In the genomic region with DNA sequence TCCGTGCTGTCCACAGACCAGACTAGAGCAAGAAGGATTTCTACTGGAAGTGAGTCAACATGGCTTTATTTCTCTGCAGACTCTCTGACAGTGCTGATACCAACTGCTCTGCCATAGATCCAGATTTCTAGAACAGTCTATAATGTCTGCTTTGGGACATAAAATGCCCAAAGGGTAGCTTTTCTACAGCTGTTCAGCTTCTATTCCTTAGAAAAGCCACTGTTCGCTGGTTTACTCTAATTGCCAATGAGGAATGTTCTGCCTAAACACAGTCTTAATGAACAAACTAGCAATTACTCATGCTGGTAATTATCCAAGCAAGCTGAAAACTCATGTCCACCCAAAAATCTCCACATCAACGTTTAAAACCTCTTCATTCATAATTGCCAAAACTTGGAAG, we compare ENCODE assay signal across 27 mouse cellular contexts.
DNase-seq lines count a peak whose midpoint lies in the region; ATAC-seq and TF ChIP-seq lines count a peak whose summit lies in the region.
"Had no signal": no experiment of that assay in that cellular context is flagged by ENCODE, and none has a peak within 500 bp of the region (broad histone marks: within the 10 kb centered on the region; RNA-seq: fewer than 3 reads in every experiment).

No protein-coding gene starts in this region.

- H3K27ac ChIP-seq in hindbrain, postnatal 0 days = no peak overlapping the region
- H3K27ac ChIP-seq in hindbrain, embryonic 16.5 days (ENCODE audit: low read depth, low read length) = no peak overlapping the region
- peak overlapping the region; percentile 38; the same call in 1 of the 2 replicates for H3K27ac ChIP-seq in forebrain, embryonic 16.5 days (ENCODE audit: low read length)
- H3K27ac ChIP-seq: embryonic facial prominence, embryonic 13.5 days; heart, adult 2 months; hindbrain, embryonic 15.5 days; intestine, embryonic 15.5 days; liver, embryonic 12.5 days; macrophage; midbrain, embryonic 13.5 days; stomach, embryonic 15.5 days had no signal

- 54% methylated on average over 3 of the region's 3 CpGs for WGBS in hindbrain, postnatal 0 days
- 58% methylated on average over 3 of the region's 3 CpGs for WGBS in hindbrain, embryonic 16.5 days
- 18% methylated on average over 3 of the region's 3 CpGs for WGBS in forebrain, embryonic 16.5 days

- no peak overlapping the region for H3K4me3 ChIP-seq in hindbrain, postnatal 0 days (ENCODE audit: low read length)
- H3K4me3 ChIP-seq in hindbrain, embryonic 16.5 days (ENCODE audit: low read length) = no peak overlapping the region
- H3K4me3 ChIP-seq in forebrain, embryonic 16.5 days (replicated peaks; ENCODE audit: low read length) = no peak overlapping the region
- H3K4me3 ChIP-seq: embryonic facial prominence, embryonic 13.5 days; heart, adult 2 months; heart, embryonic 12.5 days; hindbrain, embryonic 15.5 days; intestine, embryonic 15.5 days; liver, embryonic 12.5 days; midbrain, embryonic 13.5 days; stomach, embryonic 15.5 days had no signal

- no peak for ATAC-seq in hindbrain, postnatal 0 days
- ATAC-seq in hindbrain, embryonic 16.5 days = no peak
- ATAC-seq in forebrain, embryonic 16.5 days = peak; percentile 86
- ATAC-seq: activated CD4-positive, CD25-positive, alpha-beta regulatory T cell, adult 4 months; intestine, embryonic 15.5 days; liver, embryonic 12.5 days; liver, postnatal 0 days; midbrain, embryonic 13.5 days had no signal

- DNase-seq in hindbrain, postnatal 0 days (ENCODE audit: low spot score) = peak; percentile 10
- DNase-seq in Muller cell, postnatal 12 days (ENCODE audit: inconsistent ontology term) = peak; percentile 88
- DNase-seq in brain, adult 2 months (ENCODE audit: low read depth, low spot score) = peak; percentile 32
- no peak for DNase-seq in ovary, postnatal 10 days (ENCODE audit: low spot score)
- DNase-seq: adrenal gland, adult 2 months; B cell, adult 2 months; cerebellum, adult 11-12 months; cerebellum, adult 9-11 months; heart, adult 2 months; heart, postnatal 4 days; kidney, adult 2 months; kidney, postnatal 36 days; layer of hippocampus, postnatal 36 days; left cerebral cortex, postnatal 4 days; liver, postnatal 0 days; right cerebral cortex, postnatal 14 days had no signal

- no peak overlapping the region for H3K9ac ChIP-seq in hindbrain, postnatal 0 days (replicated peaks; ENCODE audit: low read length)
- no peak overlapping the region for H3K9ac ChIP-seq in hindbrain, embryonic 16.5 days (ENCODE audit: low read depth, low read length)
- H3K9ac ChIP-seq in forebrain, embryonic 16.5 days (replicated peaks; ENCODE audit: low read depth, low read length) = no peak overlapping the region
- H3K9ac ChIP-seq: embryonic facial prominence, embryonic 13.5 days; heart, embryonic 12.5 days; hindbrain, embryonic 15.5 days; intestine, embryonic 15.5 days; liver, embryonic 12.5 days; liver, postnatal 0 days; midbrain, embryonic 13.5 days; stomach, embryonic 15.5 days had no signal

- no peaks in the 10 kb centered on the region for H3K9me3 ChIP-seq in hindbrain, postnatal 0 days (ENCODE audit: low read length)
- no peaks in the 10 kb centered on the region for H3K9me3 ChIP-seq in hindbrain, embryonic 16.5 days (ENCODE audit: control insufficient read depth, low read length)
- H3K9me3 ChIP-seq in forebrain, embryonic 16.5 days (ENCODE audit: control insufficient read depth, low read length) = no peaks in the 10 kb centered on the region
- H3K9me3 ChIP-seq: embryonic facial prominence, embryonic 13.5 days; heart, embryonic 12.5 days; hindbrain, embryonic 15.5 days; intestine, embryonic 15.5 days; liver, embryonic 12.5 days; midbrain, embryonic 13.5 days; stomach, embryonic 15.5 days had no signal

- no peaks in the 10 kb centered on the region for H3K36me3 ChIP-seq in hindbrain, postnatal 0 days (ENCODE audit: insufficient read depth, low read length)
- H3K36me3 ChIP-seq in hindbrain, embryonic 16.5 days (ENCODE audit: control insufficient read depth, insufficient read depth, low read length) = no peaks in the 10 kb centered on the region
- no peaks in the 10 kb centered on the region for H3K36me3 ChIP-seq in forebrain, embryonic 16.5 days (ENCODE audit: control insufficient read depth, insufficient read depth)
- H3K36me3 ChIP-seq: embryonic facial prominence, embryonic 13.5 days; heart, embryonic 12.5 days; hindbrain, embryonic 15.5 days; intestine, embryonic 15.5 days; liver, embryonic 12.5 days; midbrain, embryonic 13.5 days; stomach, embryonic 15.5 days had no signal

- H3K4me1 ChIP-seq in hindbrain, postnatal 0 days (ENCODE audit: insufficient read depth, low read length) = no peaks in the 10 kb centered on the region
- H3K4me1 ChIP-seq in hindbrain, embryonic 16.5 days (ENCODE audit: control insufficient read depth, insufficient read depth, low read depth, low read length) = no peaks in the 10 kb centered on the region
- peaks cover 4% of the 10 kb centered on the region; the same call in 1 of the 2 replicates for H3K4me1 ChIP-seq in forebrain, embryonic 16.5 days (replicated peaks; ENCODE audit: control insufficient read depth, insufficient read depth, low read length)
- H3K4me1 ChIP-seq: embryonic facial prominence, embryonic 13.5 days; heart, embryonic 12.5 days; hindbrain, embryonic 15.5 days; intestine, embryonic 15.5 days; liver, embryonic 12.5 days; midbrain, embryonic 13.5 days; stomach, embryonic 15.5 days had no signal

- TF ChIP-seq CTCF in hindbrain, postnatal 0 days (IDR thresholded peaks at IDR 0.05; ENCODE audit: low read depth) = no peak

- H3K4me2 ChIP-seq in hindbrain, postnatal 0 days (ENCODE audit: low read depth, low read length) = no peak overlapping the region
- no peak overlapping the region for H3K4me2 ChIP-seq in hindbrain, embryonic 16.5 days (ENCODE audit: low read length)
- H3K4me2 ChIP-seq in forebrain, embryonic 16.5 days (ENCODE audit: low read length) = no peak overlapping the region
- H3K4me2 ChIP-seq: embryonic facial prominence, embryonic 13.5 days; heart, embryonic 12.5 days; hindbrain, embryonic 15.5 days; intestine, embryonic 15.5 days; liver, embryonic 12.5 days; midbrain, embryonic 13.5 days; stomach, embryonic 15.5 days had no signal

- no peaks in the 10 kb centered on the region for H3K27me3 ChIP-seq in hindbrain, postnatal 0 days (ENCODE audit: insufficient read depth, low read length)
- H3K27me3 ChIP-seq in hindbrain, embryonic 16.5 days (replicated peaks; ENCODE audit: control insufficient read depth, insufficient read depth, low read length) = no peaks in the 10 kb centered on the region
- no peaks in the 10 kb centered on the region for H3K27me3 ChIP-seq in forebrain, embryonic 16.5 days (replicated peaks; ENCODE audit: control insufficient read depth, insufficient read depth, low read length)
- H3K27me3 ChIP-seq: embryonic facial prominence, embryonic 13.5 days; heart, embryonic 12.5 days; hindbrain, embryonic 15.5 days; intestine, embryonic 15.5 days; liver, embryonic 12.5 days; midbrain, embryonic 13.5 days; stomach, embryonic 15.5 days had no signal
